Mouse (Mus musculus) left cerebral cortex, postnatal 10 days (tissue): Measurements from ENCODE around the gene Tmem223. TPM values are rescaled to one million over a fixed set of nuclear protein-coding genes. Genes with fewer than 3 reads are reported as not detected.
"Not testable (repeated sequence)": the region's sequence is repeated elsewhere in the genome, so short reads cannot be mapped to it uniquely, and the experiment has no call there.

Experiments
- DNase-seq, 2 experiments: peaks; one replicate each; pipeline ENCODE4 v3.0.0; 2021 to 2022; ENCODE audit warnings: low spot score in 2 of 2, mixed read lengths in 1 of 2; ENCODE audit errors: extremely low spot score in 1 of 2
- intact Hi-C: fragments of 180-260 bp; cut with DNase I; formaldehyde crosslinking; loops from one replicate; pipeline ENCODE4 v1.15.1; 2025
- total RNA-seq, 2 experiments: library from RNA; stranded (reverse); gene quantifications; 2 replicates each; pipeline ENCODE4 v1.2.3; 2021

Tmem223 gene
- 10 to 100 TPM; 87.9 to 93.9 TPM for total RNA-seq

DNA sequence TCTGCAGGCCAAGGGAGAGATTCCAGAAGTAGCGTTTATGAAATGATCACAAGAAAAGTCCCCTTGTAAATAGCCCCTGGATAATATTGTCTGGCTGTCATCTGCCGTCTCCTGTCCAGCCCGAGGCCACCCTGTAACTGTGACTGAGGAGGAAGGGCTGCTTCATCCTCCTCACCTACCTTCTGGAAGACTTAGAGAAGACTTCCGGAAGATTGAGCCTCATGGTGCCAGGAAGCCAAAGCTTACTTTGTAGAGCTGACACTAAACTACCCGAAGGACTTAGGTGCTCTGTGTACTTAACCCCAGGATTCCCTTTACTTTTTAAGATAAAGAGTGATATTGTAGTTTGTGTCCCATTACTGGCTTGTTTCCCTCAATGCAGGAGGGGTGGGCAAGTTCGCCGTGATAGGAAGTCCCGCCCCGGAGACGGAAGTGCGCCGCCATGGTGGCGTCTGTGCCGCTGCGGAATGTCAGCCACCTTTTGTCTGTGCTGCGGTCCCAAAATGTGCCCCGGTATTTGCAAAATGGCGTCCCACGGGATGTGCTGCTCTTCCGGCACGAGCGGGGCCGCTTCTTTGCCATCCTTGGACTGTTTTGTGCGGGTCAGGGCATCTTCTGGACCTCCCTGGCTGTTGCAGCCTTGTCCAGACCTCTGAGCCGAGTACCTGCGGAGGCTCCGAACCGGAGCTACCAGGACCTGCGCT, at the start of gene Tmem223:
Gene Tmem223 (plus strand): TSS at position 430 of the 704 bp plus-strand sequence.
- DNase-seq: peak; percentile 69 to 89
- intact Hi-C loops: loop anchor here (5.0 kb wide), 1 partner anchor 47 kb away; the partner anchor contains the start of gene Ttc9c

DNA sequence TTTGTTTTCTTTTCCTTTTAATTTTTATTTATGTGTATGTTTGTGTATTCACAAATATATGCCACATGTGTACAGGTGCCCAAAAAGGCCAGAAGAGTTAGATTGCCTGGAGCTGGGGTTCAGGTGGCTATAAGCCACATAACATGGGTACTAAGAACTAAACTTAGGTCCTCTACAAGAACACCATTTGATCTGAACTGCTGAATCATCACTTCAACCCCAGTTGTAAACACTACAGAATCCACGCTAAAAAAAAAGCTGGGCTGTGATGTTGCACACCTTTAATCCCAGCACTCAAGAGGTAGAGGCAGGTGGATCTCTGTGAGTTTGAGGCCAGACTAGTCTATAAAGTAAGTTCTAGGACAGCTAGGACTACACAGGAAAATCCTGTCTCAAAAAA, 49.4 kb upstream of the Tmem223 start:
- no peak for DNase-seq
- intact Hi-C loops: no loop called here

DNA sequence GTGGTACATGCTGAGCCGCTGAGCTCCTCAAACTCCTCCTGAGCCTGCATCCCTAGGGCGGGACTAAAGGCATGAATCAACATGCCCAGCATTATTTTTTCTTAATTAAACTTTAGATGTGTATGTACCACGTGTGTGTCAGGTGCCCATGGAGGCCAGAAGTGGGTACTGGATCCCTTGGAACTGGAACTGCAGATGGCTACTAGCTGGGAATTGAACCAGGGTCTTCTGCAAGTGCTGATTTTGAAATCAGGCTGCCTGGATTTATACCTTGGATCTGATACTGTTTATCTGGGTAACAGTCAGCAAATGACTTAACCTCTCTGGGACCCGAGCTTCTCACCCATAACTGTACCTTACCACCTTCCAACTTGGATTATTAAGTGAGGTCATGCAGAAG, 48.8 kb upstream of the Tmem223 start:
- intact Hi-C loops: no loop called here

DNA sequence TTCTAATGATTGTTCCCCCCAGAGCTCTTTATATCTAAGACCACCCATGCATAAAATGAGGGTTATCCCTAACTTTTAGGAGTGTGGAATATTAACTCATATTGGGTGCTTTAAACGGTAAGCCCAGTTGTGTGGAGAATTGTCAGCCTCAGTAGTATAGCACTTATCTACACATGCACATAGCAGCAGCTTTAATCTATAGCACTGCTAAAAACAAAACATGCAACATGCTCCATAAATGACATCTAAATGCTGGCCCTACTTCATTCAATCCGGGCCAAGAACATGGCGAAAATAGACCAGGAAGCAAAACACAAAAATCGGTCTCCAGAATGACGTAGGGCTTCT, 48.3 kb upstream of the Tmem223 start:
- intact Hi-C loops: no loop called here
- DNase-seq: no peak

More for the DNA sequence above, 48.8 kb upstream of the Tmem223 start:
- no peak for DNase-seq

DNA sequence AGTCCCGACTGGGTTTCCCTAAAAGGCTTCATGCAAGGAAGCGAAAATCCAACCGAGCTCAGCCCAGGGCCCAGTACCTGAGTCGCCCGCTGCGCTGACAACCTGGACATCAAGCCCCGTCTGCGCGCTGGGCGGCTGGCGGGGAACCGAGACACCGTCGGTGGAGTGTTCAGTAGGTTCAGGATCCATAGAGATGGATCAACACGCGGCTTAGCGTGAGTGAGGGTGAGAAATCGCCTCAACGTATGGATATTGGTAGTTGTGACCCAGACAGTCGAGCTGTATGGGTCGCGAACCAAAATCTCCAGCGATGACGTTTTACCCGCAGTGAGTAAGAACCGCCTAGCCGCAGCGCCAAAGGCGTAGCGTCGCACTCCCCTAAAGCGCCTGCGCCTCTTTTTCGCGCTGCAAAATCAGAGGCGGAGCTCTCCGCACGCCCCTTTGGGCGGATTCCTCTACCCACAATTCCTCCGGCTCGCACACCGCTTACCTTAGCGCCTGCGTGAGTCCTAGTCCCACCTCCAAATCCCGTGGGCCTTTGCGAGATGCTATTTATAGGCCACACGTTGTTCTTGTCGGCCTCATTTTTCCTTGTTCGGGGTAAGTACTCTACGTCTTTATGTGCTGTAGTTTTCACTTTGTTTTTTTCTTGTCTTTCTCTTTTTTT, 47.8 kb upstream of the Tmem223 start, which contains the start of gene Slc3a2:
Gene Slc3a2 (minus strand): TSS at position 463 of the 667 bp plus-strand sequence.
- peak; percentile 95 to 97 for DNase-seq
- intact Hi-C loops: no loop called here

DNA sequence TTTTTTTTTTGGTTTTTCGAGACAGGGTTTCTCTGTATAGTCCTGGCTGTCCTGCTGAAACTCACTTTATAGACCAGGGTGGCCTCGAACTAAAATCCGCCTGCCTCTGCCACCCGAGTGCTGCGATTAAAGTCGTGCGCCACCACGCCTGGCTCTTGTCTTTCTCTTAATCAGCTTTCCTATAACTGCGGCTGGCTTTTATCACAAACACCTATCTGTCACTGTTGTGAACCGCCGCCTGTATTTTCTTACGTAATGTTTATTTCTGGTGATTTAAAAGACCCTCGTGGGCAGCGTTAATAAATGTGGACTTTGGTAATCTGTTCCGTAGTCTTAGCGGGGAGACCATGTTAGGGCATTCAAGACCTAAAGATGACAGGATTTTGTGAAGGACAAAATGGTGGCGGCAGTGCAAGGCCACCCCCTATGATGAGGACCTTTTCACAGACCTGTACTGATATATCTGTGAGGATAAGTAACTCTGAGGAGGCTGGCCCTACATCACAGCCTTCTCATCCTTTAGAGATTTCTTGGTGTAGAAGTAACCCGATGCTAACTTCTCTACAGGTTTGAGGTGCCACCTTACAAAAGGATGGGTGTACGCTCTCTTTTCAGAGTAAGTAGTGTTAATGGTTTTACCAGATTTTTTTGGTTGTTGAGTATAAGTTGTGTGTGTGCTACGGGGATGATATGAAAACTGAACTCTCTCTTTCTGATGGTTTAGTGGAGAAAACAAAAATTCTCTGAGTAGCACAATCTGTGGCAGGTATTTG, 47.0 kb upstream of the Tmem223 start:
- DNase-seq: no peak
- intact Hi-C loops: no loop called here

DNA sequence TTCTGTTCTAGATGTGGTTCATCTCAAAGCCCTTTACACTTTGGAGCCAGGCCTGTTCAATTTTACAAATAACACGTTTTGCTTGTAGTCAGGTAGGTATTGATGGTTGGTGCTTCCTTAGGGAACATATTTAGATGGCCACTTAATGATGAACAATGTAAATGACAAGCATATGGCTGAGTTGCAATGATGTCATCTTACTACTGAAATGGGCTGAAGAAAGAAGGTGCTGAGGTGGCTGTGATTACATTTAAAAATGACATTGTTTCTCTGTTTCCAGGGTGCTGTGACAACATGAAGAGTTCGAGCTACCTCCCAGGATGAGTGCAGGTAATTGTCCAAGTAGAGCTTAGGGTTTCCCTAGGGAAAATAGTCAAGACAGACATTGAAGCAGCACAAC, 46.4 kb upstream of the Tmem223 start:
- intact Hi-C loops: no loop called here

DNA sequence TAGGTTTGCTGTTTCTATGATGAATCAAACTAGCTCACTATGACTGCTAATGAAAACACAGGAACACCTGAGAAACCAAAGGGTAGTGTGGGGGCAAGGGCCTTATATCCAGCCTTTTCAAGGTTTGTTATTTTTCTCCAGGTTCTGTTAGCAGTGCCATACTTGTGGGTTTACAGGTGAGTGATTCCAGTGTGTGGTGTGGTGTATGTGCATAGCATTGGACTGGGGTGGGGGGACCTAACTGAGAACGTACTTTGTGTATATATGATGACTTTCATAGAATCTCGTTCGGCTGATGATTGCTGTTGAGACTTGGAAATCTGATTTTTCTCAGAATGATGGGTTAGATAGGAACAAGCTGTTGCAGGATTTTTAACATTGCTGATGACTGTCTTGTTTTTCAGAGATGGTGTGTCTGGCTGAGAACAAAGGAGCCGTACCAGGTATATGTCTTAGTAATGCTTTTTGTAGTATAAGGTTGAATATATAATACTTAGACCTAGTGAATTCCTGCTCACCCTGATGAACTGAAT, 45.6 kb upstream of the Tmem223 start:
- intact Hi-C loops: no loop called here
- DNase-seq: no peak

More for the DNA sequence above, 46.4 kb upstream of the Tmem223 start:
- DNase-seq: no peak

DNA sequence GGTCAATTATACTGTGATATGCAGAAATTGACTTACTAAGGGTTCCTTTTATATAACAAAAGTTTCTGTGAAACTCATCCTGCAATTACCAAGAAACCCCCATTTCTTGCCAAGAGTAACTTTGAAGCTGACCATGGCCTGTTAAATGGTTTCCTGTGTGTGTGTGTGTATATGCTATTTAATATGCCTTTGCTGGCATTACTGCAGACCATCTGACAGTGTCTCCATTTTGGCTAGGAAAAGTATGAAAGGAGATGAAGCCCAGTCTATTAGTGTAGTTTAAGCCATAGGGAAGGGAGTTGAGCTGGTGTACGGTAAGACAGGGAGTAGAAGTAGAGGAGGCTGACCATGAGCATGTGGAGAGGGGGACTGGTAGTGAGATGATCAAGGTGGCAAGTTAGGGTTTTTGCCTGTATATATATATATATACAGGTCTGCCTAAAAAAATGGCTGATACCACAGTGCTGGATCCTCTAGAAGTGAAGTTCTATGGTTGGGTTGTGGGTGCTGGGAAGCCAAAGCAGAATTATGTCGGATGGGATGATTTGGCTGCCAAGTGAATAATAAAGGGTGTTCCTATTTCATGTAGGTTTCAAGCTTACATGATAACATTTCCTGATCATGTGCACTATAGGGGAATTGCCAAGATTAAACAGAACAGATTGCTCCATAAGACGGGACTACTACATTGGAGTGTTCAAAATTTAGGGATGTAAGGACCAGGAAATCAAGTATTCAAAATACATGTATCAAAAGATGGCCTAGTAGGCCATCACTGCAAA, 44.0 kb upstream of the Tmem223 start:
- no peak for DNase-seq
- intact Hi-C loops: no loop called here

DNA sequence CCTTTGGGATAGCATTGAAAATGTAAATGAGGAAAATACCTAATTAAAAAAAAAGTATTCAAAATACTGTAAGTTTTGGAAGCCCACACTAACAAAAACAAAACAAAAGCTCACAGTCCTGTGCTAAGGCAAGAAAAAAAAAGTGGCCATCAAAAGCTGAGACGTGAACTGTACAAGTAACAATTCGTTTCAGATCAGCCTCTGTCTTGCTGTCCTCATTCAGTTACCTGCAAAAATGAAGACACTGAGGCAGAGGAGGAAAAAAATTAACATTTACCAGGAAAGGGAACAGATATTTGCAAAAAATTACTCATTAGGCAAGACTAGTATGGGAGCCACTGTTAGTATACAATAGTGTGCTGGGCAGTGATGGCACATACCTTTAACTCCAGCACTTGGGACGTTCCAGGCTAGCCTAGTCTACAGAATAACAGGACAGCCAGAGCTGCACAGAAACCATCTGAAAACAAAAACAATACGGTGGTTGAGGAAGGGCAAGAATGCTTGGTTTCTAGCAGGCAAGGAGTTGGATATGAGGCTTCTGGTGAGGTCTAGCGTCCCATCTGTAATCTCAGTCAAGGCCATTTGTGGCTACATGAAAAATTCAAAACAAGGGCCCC, 43.2 kb upstream of the Tmem223 start:
- intact Hi-C loops: no loop called here
- DNase-seq: no peak

DNA sequence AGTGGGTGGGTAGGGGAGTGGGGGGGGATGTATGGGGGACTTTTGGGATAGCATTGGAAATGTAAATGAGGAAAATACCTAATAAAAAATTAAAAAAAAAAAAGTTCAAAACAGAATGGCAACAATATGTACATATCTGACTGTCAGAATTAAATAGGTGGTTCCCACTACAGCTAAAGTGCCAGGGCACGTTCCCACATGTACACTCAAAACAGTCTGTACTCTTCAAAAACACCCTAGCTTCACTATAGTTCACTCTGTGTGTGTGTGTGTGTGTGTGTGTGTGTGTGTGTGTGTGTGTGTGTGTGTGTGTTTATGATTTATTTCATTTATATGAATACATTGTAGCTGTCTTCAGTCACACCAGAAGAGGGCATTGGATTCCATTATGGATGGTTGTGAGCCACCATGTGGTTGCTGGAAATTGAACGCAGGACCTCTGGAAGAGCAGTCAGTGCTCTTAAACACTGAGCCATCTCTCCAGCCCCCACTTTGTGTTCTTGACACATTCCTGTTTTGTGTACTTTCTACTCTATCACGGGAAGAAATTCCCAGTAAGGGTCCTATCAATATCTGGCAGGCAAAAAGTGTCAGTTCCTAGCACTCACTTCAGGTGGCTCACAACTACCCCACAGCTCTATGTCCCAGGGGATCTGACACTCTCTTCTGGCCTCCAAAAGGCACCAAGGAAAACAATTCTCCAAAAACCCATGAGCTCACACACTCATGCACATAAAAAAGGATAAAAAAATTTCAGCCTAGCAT, 42.3 kb upstream of the Tmem223 start:
- intact Hi-C loops, DNase-seq: not testable (repeated sequence)

DNA sequence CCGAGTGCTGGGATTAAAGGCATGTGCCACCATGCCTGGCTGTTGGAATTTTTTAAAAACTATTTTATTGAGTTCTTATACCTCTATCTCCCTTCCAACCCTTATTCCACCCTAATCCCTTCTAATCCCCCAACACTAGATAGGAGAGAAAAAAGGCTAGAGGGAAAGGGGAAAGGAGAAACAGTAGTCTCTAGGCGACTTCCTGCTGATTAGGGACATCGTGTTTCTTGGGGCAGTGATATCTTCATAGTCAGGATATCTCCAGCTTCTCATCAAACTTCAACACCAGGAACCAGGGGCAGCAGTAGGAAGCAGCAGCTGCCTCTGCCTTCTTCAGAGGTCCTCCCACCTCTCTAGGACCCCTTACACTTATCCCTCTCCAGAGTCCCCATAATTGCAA, 36.5 kb upstream of the Tmem223 start:
- DNase-seq: no peak
- intact Hi-C loops: no loop called here

DNA sequence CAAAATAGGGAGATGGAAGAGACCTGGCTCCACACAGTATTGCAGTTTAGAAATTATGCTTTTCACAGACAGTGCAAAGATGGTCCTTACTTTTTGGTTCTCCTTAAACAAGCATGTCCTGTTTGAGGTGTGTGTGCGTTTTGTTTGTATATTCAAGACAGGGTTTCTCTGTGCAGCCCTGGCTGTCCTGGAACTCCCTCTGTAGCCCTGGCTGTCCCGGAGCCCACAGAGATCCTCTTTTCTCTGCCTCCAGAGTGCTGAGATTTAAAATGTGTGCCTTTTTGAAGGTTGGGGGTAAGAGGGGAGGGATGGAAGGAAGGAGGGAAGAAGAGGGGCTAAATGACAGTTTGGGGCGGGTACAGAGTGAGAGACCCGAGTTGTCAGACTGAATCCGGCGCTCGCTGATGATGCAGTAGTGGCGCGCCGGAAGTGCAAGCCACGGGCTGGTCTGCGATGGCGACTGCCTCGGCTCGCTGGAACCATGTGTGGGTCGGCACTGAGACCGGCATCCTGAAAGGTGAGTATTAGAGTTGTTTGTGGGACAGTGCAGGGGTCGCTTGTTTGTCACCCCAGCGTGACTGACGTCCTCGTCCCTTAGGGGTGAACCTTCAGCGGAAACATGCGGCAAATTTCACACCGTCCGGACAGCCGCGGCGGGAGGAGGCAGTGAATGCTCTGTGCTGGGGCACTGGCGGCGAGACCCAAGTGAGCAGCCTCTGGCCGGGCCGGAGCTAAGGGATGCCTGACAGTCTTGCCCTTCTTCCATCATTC, 35.2 kb upstream of the Tmem223 start, which contains the start of gene Wdr74:
Gene Wdr74 (plus strand): TSS at position 439 of the 771 bp plus-strand sequence.
- DNase-seq: peak; percentile 89 to 95
- intact Hi-C loops: no loop called here

DNA sequence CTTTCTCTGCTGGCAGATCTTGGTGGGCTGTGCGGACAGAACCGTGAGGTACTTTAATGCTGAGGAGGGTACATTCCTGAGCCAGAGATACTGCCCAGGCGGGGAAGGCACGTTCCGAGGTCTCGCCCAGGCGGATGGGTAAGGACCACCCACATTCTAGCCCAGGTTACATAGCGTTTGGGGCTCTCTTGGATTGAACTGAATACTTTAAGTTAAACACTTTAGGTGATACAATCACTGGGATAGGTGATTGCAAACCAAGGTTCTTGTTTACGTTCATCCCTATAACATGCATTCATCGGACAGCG, 34.7 kb upstream of the Tmem223 start:
- intact Hi-C loops: no loop called here
- no peak for DNase-seq

DNA sequence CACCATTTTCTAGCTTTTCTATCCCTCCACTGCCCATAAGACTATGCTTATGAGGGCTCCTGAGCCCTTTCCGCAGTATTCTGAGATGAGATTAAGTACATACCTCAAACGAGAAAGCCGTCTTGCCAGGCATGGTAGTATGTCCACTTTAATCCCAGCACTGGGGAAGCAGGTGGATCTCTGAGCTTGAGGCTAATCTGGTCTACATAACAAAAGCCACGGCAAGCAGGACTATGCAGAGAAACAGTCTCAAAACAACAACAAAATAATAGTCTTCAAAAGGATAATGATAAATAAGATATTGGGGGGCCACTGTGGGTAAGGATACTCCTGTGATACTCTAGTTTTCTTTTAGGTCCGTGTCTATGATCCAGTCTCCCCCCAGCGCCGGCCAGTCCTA, 31.9 kb upstream of the Tmem223 start:
- intact Hi-C loops: no loop called here
- no peak for DNase-seq

DNA sequence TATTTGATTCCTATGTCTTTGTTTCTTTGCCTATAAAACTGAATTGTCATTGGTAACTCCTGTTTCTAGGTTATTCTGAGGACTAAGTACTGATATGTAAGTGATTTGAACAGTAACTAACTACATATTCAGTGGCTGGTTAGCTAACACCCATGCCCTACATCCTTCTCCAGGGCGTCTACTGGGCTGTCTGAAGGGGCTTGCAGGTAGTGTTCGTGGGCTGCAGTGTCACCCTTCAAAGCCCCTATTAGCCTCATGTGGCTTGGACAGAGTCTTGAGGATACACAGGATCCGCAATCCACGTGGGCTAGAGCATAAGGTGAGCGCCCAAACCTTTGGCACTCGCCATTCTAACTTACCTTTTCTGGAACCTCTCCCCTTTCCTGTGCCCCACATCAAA, 31.1 kb upstream of the Tmem223 start:
- intact Hi-C loops: no loop called here
- DNase-seq: no peak

DNA sequence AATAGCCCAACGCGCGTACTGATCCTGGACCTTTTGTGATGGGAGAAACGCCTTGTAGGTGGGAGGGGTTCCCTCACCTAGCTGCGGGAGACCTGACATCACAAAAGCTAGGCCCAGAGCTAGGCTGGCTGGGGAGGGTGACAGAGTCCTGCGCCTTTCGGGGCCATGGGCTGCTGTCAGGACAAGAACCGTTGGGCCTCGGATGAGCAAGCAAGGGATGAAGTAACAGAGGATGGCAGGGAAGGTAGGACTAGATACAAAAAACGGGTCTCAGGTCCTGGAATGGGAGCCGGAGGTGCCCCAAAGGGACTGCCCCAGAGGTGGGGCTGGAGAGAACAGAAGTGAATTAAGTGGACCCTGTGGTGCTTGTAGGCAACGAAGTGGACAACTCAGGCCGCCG, 30.2 kb upstream of the Tmem223 start, which contains the start of gene 1700092M07Rik:
Gene 1700092M07Rik (plus strand): TSS at position 116 of the 400 bp plus-strand sequence.
- DNase-seq: peak in 1 of 2 experiments; percentile 33
- intact Hi-C loops: no loop called here
